Mouse (Mus musculus): Measurements from ENCODE around the gene Cabin1.

Gene Cabin1

DNA sequence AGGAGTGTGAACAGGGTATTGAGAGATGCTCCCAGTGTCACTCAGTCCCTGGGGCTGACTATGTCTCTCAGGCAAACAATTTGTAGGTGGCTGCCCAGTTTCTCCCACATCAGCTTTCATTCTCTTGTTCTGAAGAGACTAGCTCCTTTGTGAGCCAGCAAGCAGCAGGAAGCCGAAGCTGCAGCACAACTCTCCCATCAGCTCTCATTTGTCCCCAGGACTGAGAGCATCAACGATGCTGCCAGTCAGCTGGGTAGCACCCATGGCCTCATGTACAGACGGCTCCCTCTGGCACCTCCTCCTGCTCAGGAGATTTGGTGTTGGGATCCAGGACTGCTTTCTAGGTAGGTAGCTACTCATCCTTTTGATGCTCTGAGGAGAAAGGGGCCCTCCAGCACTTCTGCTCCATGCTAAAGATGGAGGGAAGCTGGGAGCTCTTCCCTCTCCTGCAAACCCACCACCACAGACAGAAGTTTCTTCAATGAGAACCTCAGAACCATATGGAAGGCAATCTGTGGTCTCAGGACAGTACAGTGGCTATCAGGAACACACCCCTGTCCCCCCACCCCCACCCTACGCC is 97.6 kb downstream of the Cabin1 start:
- DNase-seq (ENCODE audit: low spot score) = no peak

DNA sequence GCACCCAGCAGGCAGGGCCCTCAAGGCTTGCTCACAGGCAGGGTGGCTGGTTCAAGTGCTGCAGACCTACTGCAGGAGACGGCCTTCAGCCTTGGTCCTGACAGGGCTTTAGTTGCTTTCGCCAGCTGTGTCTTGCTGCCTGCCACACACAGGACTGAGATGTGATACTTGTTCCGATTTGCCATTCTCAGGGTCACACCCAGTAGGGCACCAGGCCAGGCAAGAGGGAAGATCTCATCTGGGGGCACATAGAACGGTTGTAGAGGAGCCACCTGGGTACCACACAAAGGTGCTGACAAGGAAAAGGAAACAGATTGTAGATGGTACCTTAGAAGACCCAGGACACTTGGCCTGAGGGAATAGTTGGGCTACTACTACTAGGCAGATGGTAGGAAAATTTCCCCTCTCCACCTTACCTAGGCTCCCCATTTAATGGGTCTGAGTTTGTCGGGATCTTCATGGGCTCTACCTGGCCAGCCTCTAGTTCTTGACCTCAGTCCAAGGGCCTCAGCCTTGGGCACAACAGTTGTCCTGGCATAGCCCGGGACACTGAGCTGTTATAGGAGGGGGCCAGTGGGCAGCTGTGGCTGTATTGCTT is 99.4 kb downstream of the Cabin1 start:
- DNase-seq (ENCODE audit: low spot score) = no peak

DNA sequence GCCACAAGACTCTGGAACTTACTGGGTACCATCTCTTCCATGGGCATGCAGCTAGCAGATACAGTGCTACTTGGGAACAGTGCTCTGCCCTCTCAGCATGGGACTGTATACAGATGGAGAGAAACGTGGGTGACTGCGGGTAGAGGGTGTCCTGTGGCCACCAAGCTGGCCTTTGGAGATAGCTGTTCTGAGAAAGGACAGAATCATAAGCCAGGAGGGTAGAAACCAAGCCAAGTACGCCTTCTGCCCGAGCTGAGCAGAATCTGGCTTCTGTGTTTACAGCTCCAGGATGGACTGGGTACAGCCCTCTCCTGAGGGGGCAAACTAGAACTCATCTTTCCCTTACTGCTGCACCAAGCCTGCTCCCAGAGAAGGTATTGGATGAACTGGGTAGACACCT is 101.6 kb downstream of the Cabin1 start:
- DNase-seq (ENCODE audit: low spot score) = no peak

DNA sequence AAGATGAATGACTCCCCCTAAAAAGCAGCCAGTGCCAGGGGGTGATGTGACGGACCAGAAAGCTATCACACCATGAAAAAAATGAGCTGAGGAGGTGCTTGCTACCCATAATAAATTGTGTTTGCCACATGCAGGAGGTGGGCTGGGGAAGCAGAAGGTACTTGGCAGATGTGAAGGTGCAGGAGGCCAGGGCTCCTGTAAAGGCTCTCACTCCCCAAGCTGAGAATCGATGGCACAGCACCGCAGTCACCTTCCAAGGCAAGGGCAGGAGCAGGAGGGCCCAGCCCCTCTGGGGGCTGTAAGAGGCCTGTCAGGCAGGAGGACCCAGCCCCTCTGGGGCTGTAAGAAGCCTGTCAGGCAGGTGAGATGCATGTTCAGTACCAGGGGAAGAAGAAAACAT is 102.3 kb downstream of the Cabin1 start:
- DNase-seq (ENCODE audit: low spot score) = no peak

DNA sequence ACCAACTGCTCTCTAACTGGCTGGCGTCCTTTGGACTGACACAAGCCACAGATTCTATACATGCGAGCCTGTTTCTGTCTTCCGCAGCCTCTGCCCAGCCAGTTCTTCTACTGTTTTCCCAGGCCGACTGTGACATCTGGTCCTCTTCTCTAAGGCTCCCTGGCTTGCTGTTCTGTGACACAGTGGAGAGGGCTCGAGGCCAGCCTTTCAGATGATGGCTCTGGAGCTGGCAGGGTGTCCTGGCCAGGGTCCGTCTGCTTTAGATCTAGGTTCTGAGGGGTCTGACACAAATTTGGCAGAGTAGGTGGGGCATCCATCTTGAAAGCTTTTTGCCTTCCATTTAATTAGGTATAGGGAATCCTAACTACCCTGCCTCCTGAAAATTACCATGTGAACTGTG is 102.8 kb downstream of the Cabin1 start:
- DNase-seq (ENCODE audit: low spot score) = no peak

DNA sequence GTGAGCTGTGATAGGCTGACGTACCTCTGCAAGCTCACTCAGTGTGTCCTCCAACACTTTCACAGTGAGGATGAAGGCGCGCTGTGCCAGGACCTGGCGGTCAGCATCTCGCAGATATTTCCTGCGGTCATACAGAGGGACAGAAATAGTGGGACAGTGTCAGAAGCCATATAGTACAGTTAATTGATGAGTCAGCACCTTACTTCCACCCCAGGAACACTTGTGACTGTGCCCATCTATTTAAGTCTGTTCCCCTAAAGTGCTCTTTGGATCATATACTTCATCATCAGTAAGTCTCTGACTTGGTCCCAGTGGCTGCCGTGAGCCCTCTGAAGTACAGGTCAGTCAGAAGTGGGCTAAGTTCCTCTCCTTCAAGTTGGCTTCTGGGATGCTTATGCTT is 106.4 kb downstream of the Cabin1 start:
- DNase-seq (ENCODE audit: low spot score) = no peak

DNA sequence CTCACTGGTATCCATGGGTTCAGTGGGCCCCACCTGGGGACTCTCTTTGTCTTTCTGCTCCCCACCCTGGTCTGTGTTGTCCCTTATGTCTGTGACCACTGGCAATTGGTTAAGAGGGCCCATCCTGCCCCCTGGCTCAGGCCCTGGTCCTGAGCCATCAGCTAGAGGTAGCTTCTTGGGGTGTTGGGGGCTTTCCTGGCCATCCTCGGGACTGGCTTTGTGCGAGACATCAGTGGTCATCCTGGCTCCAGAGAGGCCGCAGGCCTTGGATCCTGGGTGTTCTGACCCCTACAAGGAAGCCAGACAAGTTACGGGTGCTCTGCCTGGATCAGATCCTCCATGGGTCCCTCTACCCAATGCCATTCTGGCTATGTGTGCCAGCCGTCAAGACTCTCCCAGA is 107.0 kb downstream of the Cabin1 start:
- DNase-seq (ENCODE audit: low spot score) = no peak

DNA sequence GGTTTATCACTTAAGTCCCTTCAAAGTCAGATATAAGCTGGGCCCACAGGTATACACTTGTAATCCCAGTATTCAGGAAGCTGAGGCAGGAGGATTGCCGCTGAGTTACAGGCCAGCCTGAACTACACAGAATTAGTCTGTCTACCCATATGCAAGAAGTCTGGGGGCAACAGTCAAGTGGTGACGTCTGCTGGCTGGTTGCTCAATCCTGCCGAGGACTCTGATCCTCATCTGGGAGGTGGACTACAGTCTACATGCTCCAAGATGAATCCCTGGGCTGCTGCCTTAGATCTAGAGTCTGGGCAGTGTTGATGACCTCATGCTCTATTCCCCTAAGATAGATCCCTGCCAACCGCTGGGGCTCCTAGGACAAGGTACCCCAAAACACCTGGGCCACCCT is 110.1 kb downstream of the Cabin1 start:
- DNase-seq (ENCODE audit: low spot score) = peak; percentile 82

DNA sequence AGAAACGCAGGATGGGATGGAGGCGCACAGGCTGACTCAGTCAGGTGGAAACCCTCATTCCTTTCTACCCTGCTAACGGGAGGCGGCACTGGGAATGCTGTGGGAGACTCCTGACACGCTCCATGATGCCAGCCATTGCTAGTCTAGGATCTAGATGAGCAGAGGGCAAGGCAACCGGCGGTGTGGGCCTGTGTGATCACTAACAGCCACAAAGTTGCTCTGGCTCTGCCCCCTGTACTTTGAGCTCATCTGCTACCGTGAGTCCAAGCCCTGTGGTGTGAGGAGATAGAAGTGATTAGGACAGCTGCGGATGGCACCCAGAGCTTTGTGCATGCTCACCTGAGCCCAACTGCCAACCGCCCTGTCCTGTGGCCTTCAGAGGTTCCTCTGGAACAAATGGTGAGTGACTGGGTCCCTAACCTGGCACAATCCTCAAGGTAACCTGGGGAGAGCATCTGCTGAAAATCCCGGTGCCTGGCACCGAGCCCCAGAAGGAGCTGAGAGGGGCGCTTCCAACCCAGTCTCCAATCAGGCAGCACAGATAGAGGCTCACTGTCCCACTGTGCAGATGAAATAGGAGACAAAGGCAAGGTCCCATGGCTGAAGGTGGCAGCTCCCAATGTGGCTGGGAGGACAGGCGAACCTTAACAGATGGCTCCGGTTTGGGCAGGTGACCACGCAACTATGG is 112.6 kb downstream of the Cabin1 start:
- no peak for DNase-seq (ENCODE audit: low spot score)

DNA sequence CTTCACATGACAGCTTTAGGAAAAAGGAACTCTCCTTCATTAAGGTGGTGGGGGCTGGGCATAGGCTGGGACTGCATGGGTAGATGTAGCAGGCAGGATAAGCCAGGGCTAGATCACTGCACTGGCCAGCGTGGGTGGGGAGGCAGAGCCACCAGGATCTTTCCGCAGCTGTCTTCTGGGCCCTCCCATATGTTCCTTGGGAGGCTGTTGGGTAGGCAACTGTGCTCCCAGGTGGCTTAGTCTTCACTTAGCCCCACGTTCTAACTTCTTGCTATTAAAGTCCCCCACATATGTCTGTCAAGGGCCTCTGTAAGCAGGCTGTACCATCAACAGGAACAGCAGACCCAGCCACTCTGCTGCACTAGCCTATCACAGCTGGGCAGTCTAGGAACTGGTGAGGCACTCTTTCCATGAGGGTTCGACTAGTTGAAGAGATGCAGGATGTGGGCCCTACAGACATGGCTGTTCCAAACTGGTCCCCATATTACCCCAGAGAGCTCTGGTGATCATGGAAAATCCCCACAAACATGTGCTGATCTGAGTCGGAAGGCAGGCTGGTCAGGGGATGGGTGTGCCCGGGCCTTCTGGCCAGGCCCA is 113.7 kb downstream of the Cabin1 start:
- no peak for DNase-seq (ENCODE audit: low spot score)

DNA sequence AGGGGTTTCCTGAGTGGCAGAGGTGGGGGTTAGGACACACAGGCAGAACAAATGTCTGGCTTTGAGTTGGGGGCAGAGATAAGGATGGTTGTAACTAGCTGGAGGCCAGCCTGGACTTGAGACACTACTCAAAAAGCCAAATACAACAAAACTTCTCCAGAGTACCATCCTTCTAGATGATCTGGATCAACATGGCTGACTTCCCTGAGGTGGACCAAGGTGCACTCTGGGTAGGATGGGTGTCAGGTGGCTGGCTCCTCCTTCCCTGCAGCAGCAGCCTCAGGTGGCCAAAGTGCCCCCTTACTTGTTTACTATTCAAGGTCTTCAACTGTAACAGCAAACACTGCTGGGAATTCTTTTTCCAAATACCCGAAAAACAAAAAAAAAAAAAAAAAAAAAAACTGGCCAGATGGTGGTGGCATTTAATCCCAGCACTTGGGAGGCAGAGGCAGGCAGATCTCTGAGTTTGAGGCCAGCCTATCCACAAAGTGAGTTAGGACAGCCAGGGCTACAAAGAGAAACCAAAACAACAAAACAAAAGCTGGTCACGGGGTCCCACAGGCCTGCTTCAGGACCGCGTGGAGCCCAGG is 114.6 kb downstream of the Cabin1 start:
- DNase-seq (ENCODE audit: low spot score) = no peak

DNA sequence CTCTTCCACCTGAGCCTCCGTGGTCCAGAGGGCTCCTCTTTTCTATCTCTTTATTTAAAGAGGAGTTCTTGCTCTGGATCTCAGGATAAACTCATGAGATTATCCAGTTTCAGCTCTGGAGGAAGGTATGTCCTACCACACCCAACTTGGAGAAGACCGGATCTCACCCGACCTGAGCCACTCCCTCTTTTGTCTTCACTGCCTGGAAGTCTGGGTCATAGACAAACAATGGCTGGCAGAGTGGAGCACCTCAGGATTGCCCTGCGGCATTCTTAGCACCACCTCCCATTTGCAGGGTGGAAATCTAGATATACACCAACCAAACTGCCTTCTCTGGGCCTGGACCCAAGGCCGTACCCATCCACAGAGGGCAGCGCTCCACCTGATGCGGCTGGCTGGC is 115.1 kb downstream of the Cabin1 start:
- DNase-seq (ENCODE audit: low spot score) = no peak

DNA sequence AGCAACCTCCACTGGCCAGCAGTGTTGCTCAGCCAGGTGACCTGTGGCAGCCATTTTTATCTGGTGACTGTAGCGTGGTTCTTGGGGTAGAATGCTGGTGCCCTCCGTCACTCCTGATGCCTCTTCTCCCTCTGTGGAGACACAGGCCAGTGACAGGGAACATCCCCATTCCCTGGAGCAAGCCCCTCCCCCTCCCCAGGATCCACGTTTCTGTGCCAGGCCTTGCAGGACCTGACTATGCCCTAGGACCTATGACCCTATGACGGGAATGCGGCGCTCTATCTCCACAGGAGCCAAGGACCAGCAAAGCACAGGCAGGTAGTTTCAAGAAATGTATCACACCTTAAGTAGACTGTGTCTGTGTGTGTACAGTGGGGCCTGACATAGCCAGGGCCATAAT is 116.0 kb downstream of the Cabin1 start:
- DNase-seq (ENCODE audit: low spot score) = no peak

DNA sequence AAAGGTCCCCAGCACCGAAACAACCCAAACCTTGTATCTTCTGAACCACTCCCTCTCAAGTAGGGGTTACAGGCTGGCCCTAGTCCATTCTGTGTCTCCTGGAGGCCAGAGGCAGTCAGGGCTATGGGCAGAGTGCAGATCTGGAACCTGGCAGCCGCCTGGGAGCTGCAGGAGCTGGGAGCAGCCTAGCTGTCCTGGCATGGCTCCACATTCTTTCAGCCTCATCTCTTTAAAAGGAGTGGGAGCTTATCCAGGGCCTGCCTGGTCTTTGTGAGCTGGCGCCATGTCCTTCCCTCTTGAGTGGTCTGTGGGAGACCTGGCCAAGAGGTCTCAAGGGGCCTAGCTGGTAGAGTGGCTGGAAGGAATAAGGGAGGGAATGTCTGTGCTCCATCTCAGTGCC is 116.8 kb downstream of the Cabin1 start:
- DNase-seq (ENCODE audit: low spot score) = no peak

DNA sequence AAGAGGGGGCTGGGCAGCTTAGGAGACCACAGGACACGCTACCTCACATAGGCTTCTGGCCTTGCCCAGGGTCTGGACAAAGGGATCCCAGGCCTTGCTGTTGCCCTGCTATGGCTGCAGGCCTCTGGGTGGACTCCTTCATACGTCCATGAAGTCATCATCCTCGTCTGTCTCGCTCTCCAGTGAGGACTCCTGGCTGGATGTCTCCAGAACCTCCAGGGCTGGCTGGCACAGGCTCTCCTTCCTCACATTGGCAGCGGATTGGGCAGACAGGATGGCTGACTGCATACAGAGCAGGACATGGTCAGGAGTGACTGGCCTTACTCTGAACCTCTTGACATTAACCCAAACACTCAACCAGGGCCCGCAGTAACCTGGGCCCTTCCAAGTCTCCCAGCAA is 117.7 kb downstream of the Cabin1 start:
- DNase-seq (ENCODE audit: low spot score) = no peak

DNA sequence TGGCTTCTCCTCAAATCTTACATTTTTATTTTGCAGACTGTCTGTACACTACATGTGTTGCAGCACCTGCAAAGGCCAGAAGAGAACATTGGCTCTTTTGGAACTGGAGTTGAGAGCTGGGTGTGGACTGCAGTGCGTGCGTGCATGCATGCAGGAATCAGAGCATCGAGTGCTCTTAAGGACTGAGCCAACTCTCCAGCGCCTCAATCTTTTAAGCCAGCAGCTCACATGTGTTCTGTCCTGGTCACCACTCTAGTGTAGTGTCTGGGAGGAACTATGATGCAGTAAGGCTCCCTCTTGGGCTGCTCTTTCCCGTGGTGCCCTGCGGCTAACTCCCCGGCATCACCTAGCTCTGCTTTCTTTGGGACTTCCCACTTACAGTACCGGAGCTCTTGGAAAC is 118.5 kb downstream of the Cabin1 start:
- no peak for DNase-seq (ENCODE audit: low spot score)

DNA sequence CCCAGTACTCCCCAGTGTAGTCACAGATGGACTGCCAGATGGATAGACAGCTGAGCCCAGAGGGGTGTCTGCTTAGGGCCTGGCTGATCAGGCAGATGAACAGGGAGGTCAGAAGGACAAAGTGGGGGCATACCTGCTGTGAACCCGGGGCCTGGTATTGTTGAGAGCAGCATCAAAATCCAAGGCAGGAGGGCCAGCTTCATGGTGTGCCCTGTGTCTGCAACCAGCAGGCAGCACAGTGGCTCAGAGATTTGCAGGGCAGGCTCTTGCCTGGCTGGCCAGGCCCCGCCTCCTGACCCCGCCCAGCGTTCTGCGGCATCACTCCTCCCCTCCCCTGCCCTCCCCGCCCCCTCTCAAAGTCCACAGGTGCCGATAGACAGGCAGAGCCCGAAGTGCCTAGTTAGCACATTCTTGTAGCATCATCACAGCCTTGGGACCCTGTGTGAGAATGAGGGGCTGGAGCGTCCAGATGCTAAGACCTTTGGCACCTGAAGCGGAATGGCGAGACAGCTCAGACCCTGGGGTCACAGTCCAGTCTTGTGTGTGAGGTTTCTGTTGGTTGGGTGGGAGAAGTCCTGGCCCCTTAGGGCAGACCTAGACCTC is 120.3 kb downstream of the Cabin1 start, which contains the start of gene Susd2:
Gene Susd2, minus strand, starts transcription at position 268 of the 603 bp plus-strand sequence.
- DNase-seq (ENCODE audit: low spot score) = peak; percentile 94

DNA sequence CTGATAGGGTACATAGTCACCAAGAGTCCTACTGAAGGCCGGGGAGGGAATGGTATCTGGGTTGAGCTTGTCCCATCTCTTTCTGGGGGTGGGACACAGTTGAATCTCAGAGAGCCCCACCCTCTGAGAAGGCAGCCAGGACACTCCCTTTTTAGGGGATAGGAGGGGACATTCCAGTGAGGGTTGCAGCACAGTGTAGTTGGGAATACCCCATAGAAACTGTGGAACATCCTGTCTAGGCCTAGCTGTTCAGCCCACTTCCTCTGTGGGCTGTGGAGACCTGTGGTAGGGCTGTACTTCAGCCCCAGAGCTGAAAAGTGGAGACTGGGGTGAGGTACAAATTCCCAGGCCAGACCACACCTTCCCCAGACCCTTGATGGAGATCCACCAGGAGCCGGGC is 121.2 kb downstream of the Cabin1 start:
- DNase-seq (ENCODE audit: low spot score) = no peak

DNA sequence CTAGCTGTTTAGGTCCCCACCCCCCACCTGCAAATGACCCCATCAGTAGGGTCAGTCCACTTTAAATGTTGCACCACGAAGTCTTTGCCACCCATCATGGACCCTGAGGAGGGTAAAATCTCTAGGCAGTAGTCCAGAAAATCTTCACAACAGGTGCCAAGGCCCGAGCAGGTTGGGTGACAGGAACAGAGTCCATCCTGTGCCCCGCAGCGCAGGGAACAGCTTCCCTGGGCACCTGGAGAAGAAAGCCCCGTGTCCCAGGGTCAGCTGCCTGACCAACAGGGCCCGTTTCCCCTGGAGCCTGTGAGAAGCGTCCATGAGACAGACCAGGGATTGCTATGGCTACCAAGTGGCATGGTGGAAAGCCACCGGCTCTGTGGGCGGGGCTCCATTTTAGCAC is 121.7 kb downstream of the Cabin1 start:
- no peak for DNase-seq (ENCODE audit: low spot score)

DNA sequence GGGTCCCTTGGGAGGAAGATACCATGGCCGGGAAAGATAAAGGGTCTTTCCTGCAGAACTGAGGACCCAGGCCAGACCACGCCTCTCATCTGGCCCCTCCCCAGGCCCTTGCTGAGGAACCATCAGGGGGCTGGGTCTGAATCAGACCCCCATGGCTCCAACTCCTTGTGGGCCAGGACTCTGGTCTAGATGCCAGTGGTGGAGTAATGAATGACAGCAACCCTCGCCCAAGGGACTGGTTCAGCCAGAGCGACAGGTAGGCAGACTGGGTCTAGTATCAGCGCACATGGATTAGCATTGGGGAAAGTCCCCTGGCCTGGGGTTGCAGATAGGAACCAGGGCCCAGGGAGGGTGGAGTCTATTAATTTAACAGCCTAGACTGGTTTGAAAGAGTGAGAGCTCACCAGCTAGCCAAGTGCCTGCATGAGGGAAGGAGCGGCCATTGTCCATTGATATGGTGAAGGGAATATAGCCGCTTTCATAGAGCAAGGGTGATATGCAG is 122.4 kb downstream of the Cabin1 start:
- DNase-seq (ENCODE audit: low spot score) = no peak

DNA sequence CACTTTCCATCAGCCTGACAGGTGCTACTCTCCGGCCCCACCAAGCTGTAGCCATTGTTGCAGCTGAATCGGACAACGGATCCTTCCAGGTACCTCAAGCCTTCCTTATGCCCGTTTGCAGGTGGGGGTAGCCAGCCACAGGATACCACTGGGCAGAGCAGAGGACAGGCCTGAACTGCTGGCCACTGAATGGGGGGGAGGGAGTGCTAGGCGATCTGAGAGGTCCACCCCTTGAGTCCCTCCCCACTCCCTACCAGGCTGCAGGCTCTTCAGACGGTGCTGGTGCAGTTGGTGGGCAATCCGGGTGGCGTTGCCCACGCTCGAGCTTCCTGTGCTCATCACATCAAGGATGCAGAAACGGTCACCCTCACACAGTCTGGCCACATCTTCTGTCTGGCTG is 126.4 kb downstream of the Cabin1 start:
- DNase-seq (ENCODE audit: low spot score) = no peak

DNA sequence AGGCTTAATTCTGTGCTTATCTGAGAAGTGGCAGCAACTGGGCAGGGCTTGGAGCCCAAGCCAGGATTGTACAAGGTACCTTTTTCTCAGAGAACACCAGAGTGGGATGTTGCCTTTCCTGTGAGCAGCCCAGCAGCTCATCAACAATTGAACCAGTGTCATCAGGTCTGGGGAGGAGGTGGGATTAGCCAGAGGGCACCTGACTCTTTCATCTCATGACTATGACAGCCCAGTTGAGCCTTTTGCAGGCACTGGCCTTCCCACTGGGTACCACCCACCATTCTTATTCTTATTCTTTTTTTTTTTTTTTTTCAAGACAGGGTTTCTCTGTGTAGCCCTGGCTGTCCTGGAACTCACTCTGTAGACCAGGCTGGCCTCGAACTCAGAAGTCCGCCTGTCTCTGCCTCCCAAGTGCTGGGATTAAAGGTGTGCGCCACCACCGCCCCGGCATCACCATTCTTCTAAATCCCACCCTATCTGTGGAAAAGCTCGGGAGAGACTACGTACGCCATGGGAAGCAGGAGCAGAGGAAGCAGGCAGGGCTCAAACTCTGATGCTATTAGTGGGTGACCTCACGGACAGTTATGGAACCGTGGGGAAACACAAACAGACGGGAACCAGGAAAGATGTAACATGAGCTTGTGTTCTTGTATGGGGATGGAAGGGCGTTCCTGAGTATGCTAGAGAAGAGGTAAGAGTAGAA is 127.9 kb downstream of the Cabin1 start:
- no peak for DNase-seq (ENCODE audit: low spot score)
